Mouse (Mus musculus): ENCODE data around the gene Ciapin1.

DNA sequence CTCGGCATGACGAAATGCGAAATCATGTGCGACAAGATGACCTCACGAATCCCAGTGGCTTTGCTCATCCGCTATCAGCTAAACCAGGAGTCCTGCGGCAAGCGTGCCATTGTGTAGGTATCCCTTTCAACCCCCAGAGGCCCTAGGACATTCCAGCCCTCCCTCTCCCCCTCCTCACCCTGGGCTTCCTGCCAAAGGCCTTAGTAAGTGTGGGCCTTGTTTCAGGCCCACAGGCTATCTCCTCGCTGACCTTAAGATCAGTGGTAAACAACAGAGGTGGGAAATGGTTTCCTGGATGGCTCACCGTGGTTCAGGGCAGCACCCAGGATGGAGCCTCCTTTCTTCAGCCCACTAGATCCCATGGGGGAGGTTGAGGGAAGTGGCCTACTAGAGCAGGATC, 60.1 kb downstream of the Ciapin1 start:
- TF ChIP-seq CTCF (IDR thresholded peaks at IDR 0.05; ENCODE audit: insufficient read depth, low read length): no peak
- no peak for TF ChIP-seq POLR2A (IDR thresholded peaks at IDR 0.05; ENCODE audit: borderline replicate concordance, extremely low read depth, low read depth, low read length)

All from lung, adult 2 months (tissue).